Mouse (Mus musculus) intestine, embryonic 15.5 days (tissue): Measurements from ENCODE around the gene Wdr91. TPM values are rescaled to one million over a fixed set of nuclear protein-coding genes. Genes with fewer than 3 reads are reported as not detected.

Experiments used
- ATAC-seq: fragments of 200-750 bp; cut with Nextera tagmentation; 2 replicates; pipeline ENCODE4 v1.8.0; 2017; ENCODE audit warnings: moderate TSS enrichment, moderate library complexity
- H3K27ac ChIP-seq: fragments of 300-500 bp; sonication (generic); 2 replicates; pipeline ENCODE4 v1.5.1; 2015; ENCODE audit warnings: mild to moderate bottlenecking, inconsistent platforms
- H3K27me3 ChIP-seq: fragments of 300-500 bp; sonication (generic); replicated peaks from 2 replicates; pipeline ENCODE4 v1.6.1; 2015; ENCODE audit warnings: inconsistent platforms
- H3K36me3 ChIP-seq: fragments of 300-500 bp; sonication (generic); 2 replicates; pipeline ENCODE4 v1.6.1; 2015; ENCODE audit warnings: inconsistent platforms
- H3K4me1 ChIP-seq: fragments of 300-500 bp; sonication (generic); replicated peaks from 2 replicates; pipeline ENCODE4 v1.6.1; 2015; ENCODE audit warnings: inconsistent platforms
- H3K4me2 ChIP-seq: fragments of 300-500 bp; sonication (generic); replicated peaks from 2 replicates; pipeline ENCODE4 v1.6.1; 2015; ENCODE audit warnings: mild to moderate bottlenecking, inconsistent platforms
- H3K4me3 ChIP-seq: fragments of 300-500 bp; sonication (generic); replicated peaks from 2 replicates; pipeline ENCODE4 v1.5.1; 2015; ENCODE audit warnings: inconsistent platforms
- H3K9ac ChIP-seq: fragments of 300-500 bp; sonication (generic); 2 replicates; pipeline ENCODE4 v1.6.1; 2015; ENCODE audit warnings: inconsistent platforms
- H3K9me3 ChIP-seq: fragments of 300-500 bp; sonication (generic); 2 replicates; pipeline ENCODE4 v1.6.1; 2016; ENCODE audit warnings: inconsistent platforms
- WGBS: fragments of 180-500 bp; shearing (Covaris S2); methylation state at CpG from one replicate; pipeline ENCODE4 v1.1.7; 2015; 5-methylcytosine and 5-hydroxymethylcytosine counted together
- polyA plus RNA-seq: library from polyadenylated mRNA; unstranded; fragments of >200 nt; fragmentation: Nextera tagmentation; extraction: Ambion mirVana; gene quantifications from 2 replicates; pipeline ENCODE4 v1.2.1, GENCODE M21; 2015

Wdr91 gene
- polyA plus RNA-seq, 1 experiment from 2014 or later: 8.4 TPM

DNA sequence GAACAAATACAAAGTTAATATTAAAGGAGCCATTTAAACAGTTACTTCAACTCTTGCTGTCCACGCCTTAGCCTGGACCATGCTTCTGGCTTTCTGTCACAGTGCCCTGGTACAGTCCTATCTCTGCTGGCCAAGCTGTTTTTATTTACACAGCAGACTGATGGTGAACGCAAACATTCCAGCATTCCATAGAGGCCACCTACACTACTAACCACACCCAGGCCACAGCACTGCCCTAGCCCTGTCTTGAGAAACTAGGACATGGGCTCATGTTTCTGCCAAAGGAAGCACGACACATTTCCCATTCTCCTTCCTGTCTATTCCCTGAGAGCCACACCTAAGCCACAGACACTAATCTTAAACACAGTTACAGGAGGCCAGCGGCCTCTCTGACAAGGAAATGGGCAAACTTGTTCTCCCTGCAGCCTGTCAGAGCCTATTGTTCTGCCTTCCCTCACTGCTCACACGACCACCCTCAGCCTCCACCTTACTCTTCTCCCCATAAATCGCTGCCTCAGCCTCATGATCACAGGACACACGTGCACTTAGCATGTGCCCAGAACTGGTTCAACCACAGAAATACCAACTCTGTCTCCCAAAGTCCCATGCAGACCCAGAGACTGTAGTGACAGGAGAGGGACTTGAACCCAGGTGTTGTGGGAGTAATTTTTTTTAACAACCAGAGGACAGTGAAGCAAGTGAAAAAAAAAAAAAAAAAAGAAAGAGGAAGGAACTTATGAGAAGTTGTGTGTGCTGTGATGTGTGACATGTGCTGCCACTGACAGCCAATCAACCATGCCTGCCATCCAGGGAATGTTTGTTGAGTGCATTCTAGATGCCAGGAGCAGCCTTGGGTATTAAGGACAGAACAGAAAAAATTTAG lies 44.7 kb downstream of the Wdr91 start:
- Histone ChIP-seq H3K4me1 (peaks cover 15% of the 10 kb centered on the region; the same call in 1 of the 2 replicates), H3K9ac (no peak overlapping the region), H3K36me3 (no peaks in the 10 kb centered on the region), H3K9me3 (no peaks in the 10 kb centered on the region), H3K27me3 (no peaks in the 10 kb centered on the region), H3K27ac (peak overlapping the region; percentile 54; the same call in 1 of the 2 replicates), H3K4me2 (peak overlapping the region; percentile 14; the same call in 1 of the 2 replicates), H3K4me3 (no peak overlapping the region)
- 29% methylated on average over 7 of the region's 7 CpGs for WGBS
- peak; percentile 62 for ATAC-seq

DNA sequence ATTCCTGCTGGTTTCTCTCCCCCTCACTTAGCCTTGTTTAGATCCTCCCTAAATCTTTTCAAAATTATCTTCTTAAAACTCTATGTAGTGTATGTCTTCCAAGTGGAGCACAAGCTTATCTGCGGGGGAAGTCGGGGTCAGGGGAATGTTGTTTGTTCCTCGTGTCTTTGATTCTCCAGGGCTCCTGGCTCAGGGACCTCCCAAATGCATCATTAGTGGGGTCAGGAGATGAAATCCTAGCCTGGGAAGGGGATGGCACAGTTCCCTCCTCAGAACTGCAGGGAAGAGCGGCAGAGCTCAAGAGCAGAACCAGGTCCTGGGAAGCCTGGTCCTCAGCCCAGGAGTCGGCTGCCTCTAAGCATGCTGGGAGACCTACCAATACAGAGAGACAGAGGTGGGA lies 45.5 kb downstream of the Wdr91 start:
- no peaks in the 10 kb centered on the region for H3K27me3 ChIP-seq
- 46% methylated on average over 5 of the region's 5 CpGs for WGBS
- H3K4me1 ChIP-seq: peaks cover 15% of the 10 kb centered on the region; the same call in 1 of the 2 replicates
- H3K9ac ChIP-seq: no peak overlapping the region
- no peaks in the 10 kb centered on the region for H3K9me3 ChIP-seq
- H3K4me3 ChIP-seq: no peak overlapping the region
- ATAC-seq: no peak
- H3K4me2 ChIP-seq: no peak overlapping the region
- H3K27ac ChIP-seq: peak overlapping the region; percentile 27; the same call in 1 of the 2 replicates
- H3K36me3 ChIP-seq: no peaks in the 10 kb centered on the region

DNA sequence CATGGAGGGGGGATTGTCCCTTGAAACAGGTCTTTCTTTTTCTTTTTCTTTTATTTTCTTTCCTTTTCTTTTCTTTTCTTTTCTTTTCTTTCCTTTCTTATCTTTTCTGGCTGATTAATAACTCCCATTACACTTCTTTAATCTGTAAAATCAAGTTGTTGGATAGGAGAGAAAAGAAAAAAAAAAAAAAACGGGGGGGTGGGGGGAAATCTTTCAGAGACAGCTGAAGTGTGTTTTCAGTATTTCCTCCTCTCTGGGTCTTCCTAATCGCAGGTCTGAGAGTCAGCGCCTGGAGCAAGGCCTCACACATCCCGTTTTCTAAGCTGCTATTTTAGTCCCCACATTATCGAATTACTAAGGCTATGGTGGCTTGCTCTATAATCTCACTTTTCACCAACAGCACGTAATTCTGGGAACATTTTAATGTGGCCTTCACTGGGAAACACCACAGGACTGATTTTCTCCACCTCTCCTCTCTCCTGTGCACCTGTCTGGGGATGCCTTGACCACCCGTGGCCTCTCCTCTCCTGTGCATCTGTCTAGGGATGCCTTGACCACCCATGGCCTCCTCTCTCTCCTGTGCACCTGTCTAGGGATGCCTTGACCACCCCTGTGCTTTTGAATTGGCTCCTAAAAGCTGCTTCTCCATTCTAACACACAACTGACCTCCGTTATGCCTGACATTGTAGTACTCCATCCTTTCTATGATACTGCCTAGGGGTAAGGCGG lies 46.7 kb downstream of the Wdr91 start:
- H3K27me3 ChIP-seq: no peaks in the 10 kb centered on the region
- H3K36me3 ChIP-seq: no peaks in the 10 kb centered on the region
- ATAC-seq: no peak
- H3K4me3 ChIP-seq: no peak overlapping the region
- H3K4me1 ChIP-seq: peaks cover 15% of the 10 kb centered on the region; the same call in 1 of the 2 replicates
- H3K9me3 ChIP-seq: no peaks in the 10 kb centered on the region
- 67% methylated on average over 9 of the region's 9 CpGs for WGBS
- no peak overlapping the region for H3K27ac ChIP-seq
- H3K9ac ChIP-seq: no peak overlapping the region
- peak overlapping the region; percentile 14; the same call in 1 of the 2 replicates for H3K4me2 ChIP-seq

DNA sequence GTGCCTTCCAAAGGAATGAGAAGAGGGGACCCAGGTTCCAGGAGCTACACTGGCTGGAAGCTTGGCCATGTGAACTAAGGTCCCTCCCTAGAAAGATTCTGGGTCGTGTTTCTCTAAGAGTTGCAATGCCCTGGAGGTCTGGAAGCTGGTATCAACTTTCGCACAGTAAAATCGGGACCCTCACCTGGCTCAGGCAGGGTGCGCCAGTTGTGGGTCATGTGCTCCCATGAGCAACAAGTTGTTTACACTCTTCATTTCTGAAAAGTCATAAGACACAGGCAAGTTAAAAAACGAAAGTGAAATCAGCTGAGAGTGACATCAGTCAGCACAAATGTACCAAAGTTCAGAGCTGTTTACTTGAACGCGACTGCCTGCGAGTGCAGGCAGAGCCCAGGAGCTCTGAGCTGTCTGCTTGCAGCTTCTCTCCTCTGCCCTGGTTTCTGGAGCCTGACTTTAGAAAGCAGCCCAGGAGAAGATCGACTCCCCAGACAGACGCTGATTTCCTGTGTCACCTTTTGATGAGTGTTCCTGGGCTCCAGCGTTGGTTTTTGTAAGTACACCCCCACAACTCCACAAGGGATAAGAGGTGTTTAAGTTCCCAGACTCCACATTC lies 47.8 kb downstream of the Wdr91 start, which contains the start of gene Tmem140:
Gene Tmem140 (plus strand): TSS at position 356 of the 613 bp plus-strand sequence.
- no peak within 1 kb of the TSS for H3K9ac ChIP-seq

DNA sequence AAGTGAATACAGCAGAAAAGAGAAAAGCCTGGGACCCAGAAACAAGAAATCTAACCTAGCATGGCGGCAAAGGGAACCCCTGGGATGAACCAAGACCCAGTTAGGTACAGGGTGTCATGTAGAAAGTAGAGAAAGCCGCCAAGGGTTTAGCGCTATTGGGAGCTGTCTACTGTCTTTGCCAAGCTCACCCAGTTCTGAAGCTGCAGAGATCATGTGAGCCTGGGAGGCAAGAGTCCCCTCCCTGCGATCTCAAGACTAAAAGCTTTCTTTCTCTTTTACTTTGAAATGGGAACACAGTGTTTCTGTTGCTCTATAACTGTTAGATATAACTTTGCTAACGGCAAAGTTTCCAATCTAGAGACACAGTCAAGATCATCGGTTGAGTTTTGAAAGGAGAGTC lies 48.3 kb downstream of the Wdr91 start:
- no peaks in the 10 kb centered on the region for H3K36me3 ChIP-seq
- peaks cover 15% of the 10 kb centered on the region; the same call in 1 of the 2 replicates for H3K4me1 ChIP-seq
- H3K9ac ChIP-seq: no peak overlapping the region
- no peaks in the 10 kb centered on the region for H3K9me3 ChIP-seq
- no peak overlapping the region for H3K27ac ChIP-seq
- H3K27me3 ChIP-seq: no peaks in the 10 kb centered on the region
- ATAC-seq: peak; percentile 2; the same call in 1 of the 2 replicates
- H3K4me3 ChIP-seq: no peak overlapping the region
- WGBS: 91% methylated on average over 6 of the region's 6 CpGs
- H3K4me2 ChIP-seq: peak overlapping the region; percentile 46

More for the DNA sequence above, 47.8 kb downstream of the Wdr91 start, which contains the start of gene Tmem140:
- Histone ChIP-seq H3K9me3 (no peaks in the 10 kb centered on the region), H3K4me2 (peak within 1 kb of the TSS; percentile 46), H3K36me3 (no peaks in the 10 kb centered on the region), H3K27ac (no peak within 1 kb of the TSS), H3K4me1 (peaks cover 15% of the 10 kb centered on the region; the same call in 1 of the 2 replicates), H3K4me3 (peak within 1 kb of the TSS; percentile 20; the same call in 1 of the 2 replicates), H3K27me3 (no peaks in the 10 kb centered on the region)
- ATAC-seq: peak; percentile 64
- 19% methylated on average over 11 of the region's 11 CpGs for WGBS

DNA sequence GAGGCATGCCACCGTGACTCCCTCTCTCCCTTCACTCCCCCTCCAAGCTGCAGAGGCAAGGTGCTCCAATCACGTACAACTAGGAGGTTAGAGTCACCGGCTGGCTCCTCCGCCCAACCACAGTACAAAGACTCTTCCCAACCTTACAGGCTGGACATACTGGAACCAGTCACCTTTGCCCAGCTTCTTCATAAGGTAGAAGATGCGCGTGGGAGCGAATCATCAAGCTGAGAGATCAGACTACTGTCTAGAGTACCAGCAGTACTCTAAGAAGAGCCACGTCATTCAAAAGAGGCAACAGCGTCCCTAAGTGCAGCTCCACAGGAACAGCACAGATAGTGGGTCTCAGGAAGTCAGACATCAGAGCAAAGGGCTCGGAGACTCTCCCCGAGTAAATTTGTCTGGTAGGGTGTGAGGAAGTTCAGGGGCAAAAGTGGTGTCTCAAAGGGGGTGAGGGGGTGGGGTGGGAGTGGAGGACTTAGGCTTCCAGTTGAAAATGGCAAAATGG lies 49.1 kb downstream of the Wdr91 start:
- 91% methylated on average over 11 of the region's 11 CpGs for WGBS
- ATAC-seq: no peak
- no peaks in the 10 kb centered on the region for H3K27me3 ChIP-seq

DNA sequence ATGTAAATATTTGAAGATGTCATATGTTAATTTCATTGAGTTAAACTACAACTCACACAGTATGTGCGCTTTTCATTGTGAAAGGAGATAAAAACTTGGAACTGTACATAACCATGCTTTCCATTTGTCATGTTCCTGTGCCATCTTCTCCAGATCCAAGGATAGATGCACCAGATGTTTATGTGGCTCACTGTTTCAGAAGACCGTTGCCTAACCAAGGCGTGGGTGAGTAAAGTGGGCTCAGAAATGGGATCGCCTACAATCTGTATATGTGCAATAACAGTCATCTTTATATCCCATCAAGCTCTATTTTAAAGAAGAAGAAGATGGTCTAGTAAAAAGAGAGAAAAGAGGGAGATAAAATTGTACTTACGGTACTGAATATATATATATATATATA lies 78.3 kb downstream of the Wdr91 start:
- no peaks in the 10 kb centered on the region for H3K9me3 ChIP-seq
- H3K27ac ChIP-seq: no peak overlapping the region
- H3K27me3 ChIP-seq: no peaks in the 10 kb centered on the region
- H3K36me3 ChIP-seq: no peaks in the 10 kb centered on the region
- WGBS: 96% methylated on average over 5 of the region's 5 CpGs
- no peak overlapping the region for H3K9ac ChIP-seq
- no peak for ATAC-seq
- H3K4me3 ChIP-seq: no peak overlapping the region
- no peak overlapping the region for H3K4me2 ChIP-seq
- no peaks in the 10 kb centered on the region for H3K4me1 ChIP-seq

More for the DNA sequence above, 49.1 kb downstream of the Wdr91 start:
- Histone ChIP-seq H3K27ac (no peak overlapping the region), H3K4me3 (no peak overlapping the region), H3K36me3 (no peaks in the 10 kb centered on the region), H3K4me1 (peaks cover 11% of the 10 kb centered on the region; the same call in 1 of the 2 replicates), H3K9me3 (no peaks in the 10 kb centered on the region), H3K4me2 (no peak overlapping the region), H3K9ac (no peak overlapping the region)

Other genes starting within 250 kb of the Wdr91 start
- gene Agbl3, start 130.4 kb downstream of the Wdr91 start, polyA plus RNA-seq: 4.0 and 4.7 TPM in 2 replicates
- 1.7 and 1.8 TPM in 2 replicates for gene Tmem140, start 47.7 kb downstream of the Wdr91 start, polyA plus RNA-seq
- 11.0 and 11.3 TPM in 2 replicates for gene Cyren, start 32.8 kb downstream of the Wdr91 start, polyA plus RNA-seq
- gene Stra8, start 9.3 kb upstream of the Wdr91 start, polyA plus RNA-seq: not detected in 2 replicates
- gene Slc23a4, start 77.5 kb upstream of the Wdr91 start, polyA plus RNA-seq: 8.4 and 9.5 TPM in 2 replicates
- gene Cnot4, start 222.8 kb upstream of the Wdr91 start, polyA plus RNA-seq: 21.4 and 24.7 TPM in 2 replicates